Mouse (Mus musculus) midbrain, embryonic 14.5 days (tissue): ENCODE data around the gene Snap29. TPM values are rescaled to one million over a fixed set of nuclear protein-coding genes. Genes with fewer than 3 reads are reported as not detected.

Experiments used
- ATAC-seq: fragments of 200-750 bp; cut with Nextera tagmentation; 2 replicates; pipeline ENCODE4 v1.8.0; 2017; ENCODE audit warnings: moderate number of reproducible peaks, moderate library complexity; ENCODE audit not compliant: low FRiP score, low TSS enrichment
- DNase-seq: peaks from one replicate; pipeline ENCODE4 v3.0.0-alpha.2; 2015
- H3K27ac ChIP-seq: fragments of 300-500 bp; sonication (generic); replicated peaks from 2 replicates; pipeline ENCODE4 v1.5.1; 2014; ENCODE audit warnings: mild to moderate bottlenecking, low read depth, low read length, moderate library complexity
- H3K27me3 ChIP-seq: fragments of 300-500 bp; sonication (generic); 2 replicates; pipeline ENCODE4 v1.6.1; 2014; ENCODE audit warnings: low read length, control low read depth, mixed read lengths; ENCODE audit not compliant: control insufficient read depth, insufficient read depth
- H3K36me3 ChIP-seq: fragments of 300-500 bp; sonication (generic); 2 replicates; pipeline ENCODE4 v1.6.1; 2014; ENCODE audit warnings: low read length, control low read depth; ENCODE audit not compliant: control insufficient read depth, insufficient read depth
- H3K4me1 ChIP-seq: fragments of 300-500 bp; sonication (generic); 2 replicates; pipeline ENCODE4 v1.6.1; 2014; ENCODE audit warnings: mild to moderate bottlenecking, antibody characterized with exemption, low read length, control low read depth; ENCODE audit not compliant: control insufficient read depth, insufficient read depth
- H3K4me2 ChIP-seq: fragments of 300-500 bp; sonication (generic); 2 replicates; pipeline ENCODE4 v1.6.1; 2014; ENCODE audit warnings: mild to moderate bottlenecking, low read length, moderate library complexity
- H3K4me3 ChIP-seq: fragments of 300-500 bp; sonication (generic); replicated peaks from 2 replicates; pipeline ENCODE4 v1.5.1; 2014; ENCODE audit warnings: low read depth, low read length
- H3K9ac ChIP-seq: fragments of 300-500 bp; sonication (generic); replicated peaks from 2 replicates; pipeline ENCODE4 v1.6.1; 2014; ENCODE audit warnings: mild to moderate bottlenecking, low read length, moderate library complexity
- H3K9me3 ChIP-seq: fragments of 300-500 bp; sonication (generic); 2 replicates; pipeline ENCODE4 v1.6.1; 2016; ENCODE audit warnings: low read length, control low read depth, mixed read lengths; ENCODE audit not compliant: control insufficient read depth
- WGBS: fragments of 180-500 bp; shearing (Covaris S2); extraction: QIAGEN DNeasy Blood & Tissue Kit; methylation state at CpG from one replicate; pipeline ENCODE4 v1.1.7; 2014; 5-methylcytosine and 5-hydroxymethylcytosine counted together
- polyA plus RNA-seq: library from polyadenylated mRNA; unstranded; fragments of >200 nt; fragmentation: Nextera tagmentation; extraction: Ambion mirVana; gene quantifications from 2 replicates; pipeline ENCODE4 v1.2.1, GENCODE M21; 2014

The Snap29 gene
- polyA plus RNA-seq, 1 experiment from 2014 or later, result 10.7 TPM

GRCm38 (mm10) chr16:17406512-17407231 lies 886 bp downstream of the Snap29 start:
- Histone ChIP-seq H3K27ac (no peak overlapping the region), H3K4me3 (peak overlapping the region; percentile 62), H3K9me3 (no peaks in the 10 kb centered on the region), H3K4me2 (peak overlapping the region; percentile 68), H3K27me3 (no peaks in the 10 kb centered on the region), H3K36me3 (0 out of 2 replicates have a peak, but pooled peaks cover 2% of the 10 kb centered on the region), H3K9ac (peak overlapping the region; percentile 70), H3K4me1 (peaks cover 21% of the 10 kb centered on the region)
- DNase-seq (peak; percentile 6), ATAC-seq (no peak)
- WGBS, result 41% methylated on average over 9 of the region's 9 CpGs

DNA sequence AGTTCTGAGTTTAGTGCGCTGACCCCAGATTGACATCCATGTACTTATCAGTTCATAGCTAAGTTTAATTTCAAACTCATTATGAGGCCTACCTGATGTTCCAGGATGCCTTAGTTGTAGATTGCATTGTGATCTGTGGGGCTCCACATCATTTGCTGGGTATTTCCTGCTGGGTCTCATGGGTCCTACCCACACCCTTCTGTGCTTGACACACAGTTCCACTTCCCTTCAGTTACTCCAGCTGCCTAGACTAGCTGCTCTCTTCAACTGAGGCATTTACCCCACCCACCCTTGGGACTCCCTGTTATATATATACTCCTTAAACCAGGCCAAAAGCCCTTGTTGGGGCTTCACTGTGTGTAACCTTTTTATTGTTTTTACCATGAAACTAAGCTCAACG lies 3.3 kb downstream of the Snap29 start:
- DNase-seq, result no peak
- no peaks in the 10 kb centered on the region for H3K9me3 ChIP-seq

GRCm38 (mm10) chr16:17410209-17410608 lies 4.4 kb downstream of the Snap29 start:
- Histone ChIP-seq H3K27ac (no peak overlapping the region), H3K27me3 (no peaks in the 10 kb centered on the region), H3K9me3 (no peaks in the 10 kb centered on the region), H3K4me3 (no peak overlapping the region), H3K4me1 (peaks cover 8% of the 10 kb centered on the region), H3K36me3 (0 out of 2 replicates have a peak, but pooled peaks cover 2% of the 10 kb centered on the region), H3K9ac (no peak overlapping the region), H3K4me2 (no peak overlapping the region)
- WGBS, result 85% methylated on average over 4 of the region's 4 CpGs
- DNase-seq (no peak), ATAC-seq (no peak)

More for the DNA sequence above, 3.3 kb downstream of the Snap29 start:
- Histone ChIP-seq H3K36me3 (0 out of 2 replicates have a peak, but pooled peaks cover 2% of the 10 kb centered on the region), H3K4me2 (no peak overlapping the region), H3K4me1 (peaks cover 18% of the 10 kb centered on the region), H3K27me3 (no peaks in the 10 kb centered on the region), H3K4me3 (no peak overlapping the region), H3K27ac (no peak overlapping the region), H3K9ac (no peak overlapping the region)
- no peak for ATAC-seq
- WGBS, result 98% methylated on average over 2 of the region's 2 CpGs

- Histone ChIP-seq H3K9me3 (no peaks in the 10 kb centered on the region), H3K36me3 (peaks cover 65% of the 10 kb centered on the region), H3K9ac (no peak overlapping the region), H3K27me3 (no peaks in the 10 kb centered on the region), H3K27ac (no peak overlapping the region), H3K4me2 (no peak overlapping the region), H3K4me3 (no peak overlapping the region), H3K4me1 (no peaks in the 10 kb centered on the region)
- ATAC-seq (no peak), DNase-seq (no peak)
- WGBS, result 83% methylated on average over 3 of the region's 3 CpGs
Measured at GRCm38 (mm10) chr16:17423021-17423420, 17.2 kb downstream of the Snap29 start.

DNA sequence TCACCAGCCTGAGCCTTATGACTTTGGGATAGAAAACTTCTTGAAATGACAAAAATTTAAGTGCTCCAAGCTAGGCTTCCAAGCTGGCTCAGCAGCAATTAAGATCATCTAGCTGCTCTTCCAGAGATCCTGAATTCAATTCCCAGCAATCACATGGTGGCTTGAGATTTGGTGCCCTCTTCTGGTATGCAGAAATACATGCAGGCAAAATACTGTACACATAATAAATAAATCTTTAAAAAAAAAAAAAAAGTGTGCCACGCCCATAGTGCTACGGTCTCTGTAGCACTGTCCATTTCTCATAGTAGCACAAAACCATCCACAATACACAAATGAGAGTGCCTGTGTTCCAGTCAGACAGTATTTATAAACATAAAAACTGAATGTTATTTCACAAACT lies 26.8 kb downstream of the Snap29 start:
- peaks cover 31% of the 10 kb centered on the region for H3K36me3 ChIP-seq
- H3K27me3 ChIP-seq, result no peaks in the 10 kb centered on the region
- 81% methylated on average over 2 of the region's 2 CpGs for WGBS
- no peaks in the 10 kb centered on the region for H3K9me3 ChIP-seq
- DNase-seq (peak; percentile 14), ATAC-seq (no peak)
- H3K4me3 ChIP-seq, result no peak overlapping the region
- no peak overlapping the region for H3K27ac ChIP-seq
- H3K9ac ChIP-seq, result no peak overlapping the region
- no peaks in the 10 kb centered on the region for H3K4me1 ChIP-seq
- no peak overlapping the region for H3K4me2 ChIP-seq

- Histone ChIP-seq H3K27ac (peak within 1 kb of the TSS; percentile 96), H3K4me3 (peak within 1 kb of the TSS; percentile 100), H3K9me3 (no peaks in the 10 kb centered on the region), H3K36me3 (peaks cover 9% of the 10 kb centered on the region; the same call in 1 of the 2 replicates), H3K4me2 (peak within 1 kb of the TSS; percentile 98), H3K4me1 (peaks cover 19% of the 10 kb centered on the region), H3K27me3 (no peaks in the 10 kb centered on the region), H3K9ac (peak within 1 kb of the TSS; percentile 96)
- WGBS, result under 1% methylated on average over 63 of the region's 63 CpGs
- ATAC-seq, result peak; percentile 97
- DNase-seq, result peak; percentile 100
Measured at GRCm38 (mm10) chr16:17451541-17452372, 46.0 kb downstream of the Snap29 start, which contains the start of gene Crkl. TSS of gene Crkl (plus strand) at chr16:17451987.

DNA sequence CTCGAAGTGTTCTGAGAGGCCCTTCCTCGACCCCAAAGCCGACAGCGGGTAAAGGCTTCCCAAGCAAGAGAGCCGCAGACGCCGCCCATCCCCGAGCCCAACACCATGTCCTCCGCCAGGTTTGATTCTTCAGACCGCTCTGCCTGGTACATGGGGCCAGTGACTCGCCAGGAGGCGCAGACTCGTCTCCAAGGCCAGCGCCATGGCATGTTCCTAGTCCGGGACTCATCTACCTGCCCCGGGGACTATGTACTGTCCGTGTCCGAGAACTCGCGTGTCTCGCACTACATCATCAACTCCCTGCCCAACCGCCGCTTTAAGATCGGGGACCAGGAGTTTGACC lies 46.6 kb downstream of the Snap29 start:
- Histone ChIP-seq H3K9ac (peak overlapping the region; percentile 96), H3K4me1 (peaks cover 19% of the 10 kb centered on the region), H3K9me3 (no peaks in the 10 kb centered on the region), H3K27me3 (no peaks in the 10 kb centered on the region), H3K27ac (peak overlapping the region; percentile 96), H3K4me2 (peak overlapping the region; percentile 98), H3K36me3 (peaks cover 11% of the 10 kb centered on the region), H3K4me3 (peak overlapping the region; percentile 100)
- ATAC-seq (peak; percentile 28; the same call in 1 of the 2 replicates), DNase-seq (peak; percentile 66)
- WGBS, result 1% methylated on average over 24 of the region's 24 CpGs

DNA sequence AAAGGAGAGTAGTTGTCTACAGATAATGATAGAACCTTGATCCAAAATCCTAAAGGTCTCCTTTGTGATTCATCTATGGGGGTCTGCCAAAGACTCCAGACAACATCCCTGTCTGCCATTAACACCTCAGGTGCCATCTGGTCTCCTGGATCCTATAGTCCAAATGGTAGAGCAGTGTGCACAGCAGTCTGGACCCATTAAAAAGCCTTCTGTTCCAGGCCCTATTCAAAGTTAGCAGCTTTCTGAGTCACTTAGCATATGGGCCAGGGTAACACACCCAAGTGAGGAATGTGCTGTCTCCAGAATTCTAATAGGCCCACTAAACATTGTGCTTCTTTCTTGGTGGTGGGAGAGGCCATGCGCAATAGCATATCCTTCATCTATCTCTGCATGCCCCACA lies 51.1 kb downstream of the Snap29 start:
- DNase-seq (no peak), ATAC-seq (no peak)
- Histone ChIP-seq H3K36me3 (peaks cover 25% of the 10 kb centered on the region), H3K9me3 (no peaks in the 10 kb centered on the region), H3K27ac (no peak overlapping the region), H3K4me3 (no peak overlapping the region), H3K9ac (no peak overlapping the region), H3K4me1 (peaks cover 19% of the 10 kb centered on the region), H3K4me2 (no peak overlapping the region), H3K27me3 (no peaks in the 10 kb centered on the region)
- 100% methylated on average over 1 of the region's 1 CpGs for WGBS
